Mouse (Mus musculus) ovary, adult 18-20 months (tissue): Measurements from ENCODE around the gene Kcnk18.

Experiments used
- DNase-seq: peaks from one replicate; pipeline ENCODE4 v3.0.0; 2022; ENCODE audit warnings: low spot score, mixed read lengths

Kcnk18 gene

GRCm38 (mm10) chr19:59228376-59228775 lies 9.4 kb downstream of the Kcnk18 start:
- no peak for DNase-seq

GRCm38 (mm10) chr19:59232786-59233185 lies 13.8 kb downstream of the Kcnk18 start:
- DNase-seq = no peak

GRCm38 (mm10) chr19:59235001-59235400 lies 16.0 kb downstream of the Kcnk18 start:
- no peak for DNase-seq

GRCm38 (mm10) chr19:59236046-59236445 lies 17.0 kb downstream of the Kcnk18 start:
- no peak for DNase-seq

GRCm38 (mm10) chr19:59238630-59239029 lies 19.6 kb downstream of the Kcnk18 start:
- no peak for DNase-seq

DNA sequence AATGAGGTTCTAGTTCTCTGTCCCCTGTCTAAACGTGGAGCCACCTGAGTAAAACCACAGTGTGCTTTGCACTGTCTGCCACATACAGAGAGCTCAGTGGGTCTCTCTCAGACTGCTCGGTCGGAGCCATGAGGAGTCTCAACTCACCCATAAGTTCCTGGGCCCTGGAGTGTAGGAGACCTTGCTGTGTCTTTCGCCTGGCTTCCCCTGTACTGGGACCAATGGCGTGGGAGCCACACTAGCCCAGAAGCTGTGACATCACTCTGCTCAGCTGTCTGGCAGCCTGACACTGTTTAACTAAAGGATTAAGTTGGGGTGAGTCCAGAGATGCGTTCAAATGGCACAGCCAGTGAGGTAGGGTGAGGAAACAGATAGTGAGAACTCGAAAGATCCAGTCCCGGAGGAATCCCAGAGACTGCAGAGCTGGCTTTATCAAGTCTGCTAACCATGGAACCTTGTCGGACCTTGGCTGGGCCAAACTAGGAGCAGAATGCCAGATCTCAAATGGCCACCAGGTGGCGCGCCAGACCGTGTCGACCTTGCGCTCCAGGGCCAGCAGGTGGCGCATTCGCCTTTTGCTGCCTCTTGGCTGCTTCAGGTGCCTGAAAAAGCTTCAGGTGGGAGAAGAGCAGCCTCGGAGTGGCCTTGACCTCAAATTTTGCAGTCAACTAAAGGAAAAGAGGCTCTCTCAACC lies 20.3 kb downstream of the Kcnk18 start:
- peak; percentile 58 for DNase-seq

- DNase-seq = peak; percentile 56
Observed at GRCm38 (mm10) chr19:59241987-59242386, 23.0 kb downstream of the Kcnk18 start.

GRCm38 (mm10) chr19:59243057-59243456 lies 24.0 kb downstream of the Kcnk18 start:
- DNase-seq = no peak

GRCm38 (mm10) chr19:59248144-59248543 lies 29.1 kb downstream of the Kcnk18 start:
- DNase-seq = no peak

GRCm38 (mm10) chr19:59248553-59249286 lies 29.7 kb downstream of the Kcnk18 start:
- DNase-seq = no peak

DNA sequence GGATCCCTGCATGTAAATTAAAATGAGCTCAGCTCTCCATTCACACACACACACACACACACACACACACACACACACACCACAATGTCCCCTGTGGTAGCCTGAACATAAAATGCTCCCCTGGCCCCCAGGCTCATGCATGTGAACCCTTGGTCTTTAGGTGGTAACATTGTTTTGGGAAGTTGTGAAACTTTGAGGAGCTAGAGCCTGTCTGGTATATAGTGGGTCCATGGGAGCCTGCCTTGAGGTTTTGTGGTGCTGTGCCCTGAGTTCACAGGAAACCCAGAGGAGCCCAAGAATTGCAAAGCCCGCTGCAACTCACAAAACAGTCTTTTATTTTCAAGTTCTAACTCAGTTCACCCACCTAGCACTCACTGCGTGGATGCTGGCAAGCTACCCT lies 33.6 kb downstream of the Kcnk18 start:
- DNase-seq = no peak

DNA sequence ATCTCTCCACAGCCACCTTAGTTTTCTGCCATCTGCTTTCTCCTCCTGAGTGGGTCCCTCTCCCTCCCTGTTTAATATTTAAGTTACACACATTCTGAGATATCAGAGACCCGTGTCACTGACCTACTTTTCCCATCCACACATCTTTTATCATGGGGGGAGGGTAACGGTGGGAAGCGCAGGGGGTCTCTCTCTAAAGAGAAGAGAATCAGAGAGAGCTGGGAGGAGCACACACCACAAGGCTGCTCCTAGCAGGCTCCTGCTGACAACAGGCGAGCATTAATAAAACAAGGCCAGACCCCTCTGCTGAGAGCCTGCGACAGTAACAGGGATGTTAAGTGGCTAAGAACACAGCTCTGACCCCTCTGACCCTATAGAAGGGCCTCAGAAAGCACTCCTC lies 40.6 kb downstream of the Kcnk18 start:
- no peak for DNase-seq

GRCm38 (mm10) chr19:59260718-59261442 lies 41.9 kb downstream of the Kcnk18 start, which contains the start of gene Slc18a2:
Gene Slc18a2, plus strand, starts transcription at chr19:59260896.
- peak; percentile 54 for DNase-seq

DNA sequence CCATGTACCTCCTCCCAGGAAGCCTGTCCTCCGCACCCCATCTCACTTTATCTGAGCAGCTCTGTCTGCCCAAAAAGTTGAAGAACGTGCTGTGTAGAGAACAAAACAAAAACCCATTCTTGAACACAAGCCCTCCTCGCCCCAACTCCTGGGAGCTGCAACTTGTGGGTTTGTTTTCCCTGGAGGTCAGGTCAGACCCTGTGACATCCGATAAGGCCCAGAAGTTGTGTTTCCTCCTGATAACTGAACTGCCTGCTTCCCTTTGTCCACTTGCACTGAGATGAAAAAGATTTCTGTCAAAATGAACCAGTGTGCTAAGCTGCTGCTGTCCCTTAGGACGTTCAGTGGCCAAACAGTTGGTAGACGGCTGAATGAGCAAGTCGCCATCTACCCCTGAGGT lies 42.6 kb downstream of the Kcnk18 start:
- no peak for DNase-seq

GRCm38 (mm10) chr19:59263171-59263570 lies 44.2 kb downstream of the Kcnk18 start:
- DNase-seq = no peak

GRCm38 (mm10) chr19:59264838-59265532 lies 46.0 kb downstream of the Kcnk18 start:
- no peak for DNase-seq

DNA sequence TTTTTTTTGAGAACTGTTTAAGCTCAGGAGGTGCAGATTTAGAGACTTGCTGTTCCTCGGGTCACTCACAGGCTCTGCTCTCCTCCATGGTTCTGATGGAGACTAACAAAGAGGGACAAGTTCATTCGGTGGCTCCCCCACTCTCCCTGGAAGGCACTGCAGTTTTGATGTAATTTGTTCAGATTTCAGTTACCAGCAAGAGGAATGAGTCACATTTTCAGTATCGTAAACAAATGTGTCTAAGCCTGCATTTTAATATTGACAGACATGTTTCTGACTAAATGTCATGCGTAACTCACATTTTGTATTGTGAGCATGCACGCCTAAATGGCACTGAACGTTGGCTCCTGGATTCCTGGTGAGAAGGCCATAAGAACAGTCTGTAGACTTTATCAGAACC lies 46.9 kb downstream of the Kcnk18 start:
- no peak for DNase-seq

- no peak for DNase-seq
Observed at GRCm38 (mm10) chr19:59267417-59267963, 48.5 kb downstream of the Kcnk18 start.

DNA sequence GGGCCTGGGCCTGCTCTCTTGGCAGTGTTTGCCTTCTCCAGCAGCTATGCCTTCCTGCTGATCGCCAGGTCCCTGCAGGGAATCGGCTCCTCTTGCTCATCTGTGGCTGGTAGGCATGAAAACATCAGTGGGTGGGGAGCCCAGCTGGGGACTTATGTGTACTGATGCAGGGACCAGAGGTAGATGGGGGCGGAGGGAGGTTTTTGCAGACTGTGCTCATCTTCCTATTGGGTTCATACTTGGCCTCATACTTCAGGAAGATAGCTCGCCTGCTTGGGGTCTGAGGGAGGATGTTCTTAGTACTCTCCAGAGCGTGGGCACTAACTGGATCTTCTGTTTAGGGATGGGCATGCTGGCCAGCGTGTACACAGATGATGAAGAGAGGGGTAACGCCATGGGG lies 54.2 kb downstream of the Kcnk18 start:
- DNase-seq = no peak

DNA sequence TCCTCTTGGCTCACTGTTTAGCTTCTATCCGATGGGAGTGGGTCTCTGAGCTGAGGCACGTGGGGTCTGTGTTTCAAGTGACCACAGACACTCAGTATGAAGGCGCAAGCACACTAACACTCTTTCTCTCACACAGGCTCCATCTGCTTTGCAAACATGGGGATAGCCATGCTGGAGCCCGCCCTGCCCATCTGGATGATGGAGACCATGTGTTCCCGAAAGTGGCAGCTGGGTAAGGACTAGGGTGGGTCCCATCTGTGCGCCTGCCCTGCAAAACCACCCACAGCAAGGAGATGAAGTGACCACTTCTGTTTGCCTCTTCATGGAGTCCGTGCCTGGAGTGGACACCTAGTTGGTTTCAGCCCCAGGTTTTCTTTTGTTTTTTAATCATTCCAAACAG lies 57.3 kb downstream of the Kcnk18 start:
- no peak for DNase-seq

- no peak for DNase-seq
Observed at GRCm38 (mm10) chr19:59280841-59281240, 61.8 kb downstream of the Kcnk18 start.

GRCm38 (mm10) chr19:59282001-59282400 lies 63.0 kb downstream of the Kcnk18 start:
- DNase-seq = no peak
